In genomic region chr5:24871276-24871675, GRCm38 (mm10) we compare ENCODE assay signal across 9 mouse cellular contexts. TPM values are rescaled to one million over a fixed set of nuclear protein-coding genes. Genes with fewer than 3 reads are reported as not detected.
A peak's percentile ranks its signal among the peaks of the same experiment; 100 is the strongest.
DNase-seq lines count a peak whose midpoint lies in the region; ATAC-seq and TF ChIP-seq lines count a peak whose summit lies in the region.
"Had no signal": no experiment of that assay in that cellular context is flagged by ENCODE, and none has a peak within 500 bp of the region (broad histone marks: within the 10 kb centered on the region; RNA-seq: fewer than 3 reads in every experiment).

No protein-coding gene starts in this region.

- peak overlapping the region; percentile 67 for H3K4me2 ChIP-seq in myocyte (ENCODE audit: low read depth)
- H3K4me2 ChIP-seq in midbrain, embryonic 13.5 days (replicated peaks), result no peak overlapping the region

- WGBS in midbrain, embryonic 13.5 days, result 94% methylated on average over 12 of the region's 12 CpGs

- H3K4me1 ChIP-seq in midbrain, embryonic 13.5 days (replicated peaks), result peaks cover 10% of the 10 kb centered on the region; the same call in 1 of the 2 replicates

- TF ChIP-seq POLR2A in myocyte (IDR thresholded peaks at IDR 0.05; ENCODE audit: insufficient read length, low read depth), result peak; percentile 28

- peak; percentile 23 to 36 for DNase-seq in lung, adult 18-20 months
- no peak for DNase-seq in lung, postnatal 14 days
- DNase-seq in NIH3T3 (ENCODE audit: low read depth), result peak; percentile 90
- peak; percentile 75 to 76 for DNase-seq in adrenal gland, postnatal 36 days
- DNase-seq in cerebellum, postnatal 14 days, result no peak

- H3K9ac ChIP-seq in midbrain, embryonic 13.5 days (replicated peaks), result no peak overlapping the region

- no peaks in the 10 kb centered on the region for H3K79me2 ChIP-seq in myocyte (ENCODE audit: control insufficient read depth, insufficient read depth)

- no peaks in the 10 kb centered on the region for H3K9me3 ChIP-seq in midbrain, embryonic 13.5 days

- no peaks in the 10 kb centered on the region for H3K36me3 ChIP-seq in myocyte (ENCODE audit: control insufficient read depth, insufficient read depth)
- peaks cover 65% of the 10 kb centered on the region for H3K36me3 ChIP-seq in midbrain, embryonic 13.5 days

- H3K27me3 ChIP-seq in myocyte (ENCODE audit: control insufficient read depth, insufficient read depth, insufficient read length), result no peaks in the 10 kb centered on the region
- no peaks in the 10 kb centered on the region for H3K27me3 ChIP-seq in midbrain, embryonic 13.5 days

- H3K4me3 ChIP-seq in myocyte, result no peak overlapping the region
- no peak overlapping the region for H3K4me3 ChIP-seq in midbrain, embryonic 13.5 days (replicated peaks)
- H3K4me3 ChIP-seq: erythroblast, embryonic 14.5 days had no signal

- H3K27ac ChIP-seq in midbrain, embryonic 13.5 days, result no peak overlapping the region

- no peak for ATAC-seq in midbrain, embryonic 13.5 days
- ATAC-seq: inflammation-experienced regulatory T-cells, adult 6 months had no signal

- no peak overlapping the region for H3ac ChIP-seq in myocyte (ENCODE audit: control insufficient read depth, insufficient read length)

TF ChIP-seq in myocyte, 11 proteins besides CTCF, POLR2A, EP300 and RAD21:
- peak; percentile 9 for TF ChIP-seq POLR2AphosphoS2 (IDR thresholded peaks at IDR 0.05; ENCODE audit: insufficient read length, low read depth)
- TF ChIP-seq MYOG (IDR thresholded peaks at IDR 0.05; ENCODE audit: control insufficient read depth in 1 of 3, insufficient read depth in 1 of 3, insufficient read length in 2 of 3, low read depth in 2 of 3), result no peak

RNA-seq across cellular contexts. Expression of gene Rheb, which starts 28.9 kb away (rescaled TPM):
- total RNA-seq in adrenal gland, postnatal 36 days (2021), result 10 to 100 TPM; 80.8 to 88.1 TPM
- 64.4 TPM for polyA plus RNA-seq in myocyte (2012; fragmentation: generic; extraction: Trizol)
- 206 and 221 TPM in 2 replicates for polyA plus RNA-seq in midbrain, embryonic 13.5 days (2015; fragmentation: Nextera tagmentation; extraction: Ambion mirVana)

Comparison
In these comparisons a context has a peak if more than half of its experiments do, and no peak if none do; other contexts are left out.
1. DNase-seq: peak in lung, adult 18-20 months (2 of 2), NIH3T3 (single experiment) and adrenal gland, postnatal 36 days (2 of 2); none in lung, postnatal 14 days (single experiment) and cerebellum, postnatal 14 days (0 of 2).